Mouse (Mus musculus) left cerebral cortex, postnatal 4 days (tissue): ENCODE measurements around the gene Prkn. TPM values are rescaled to one million over a fixed set of nuclear protein-coding genes. Genes with fewer than 3 reads are reported as not detected.

Source experiments
- DNase-seq: peaks from one replicate; pipeline ENCODE4 v3.0.0-alpha.2; 2022
- intact Hi-C: fragments of 180-260 bp; cut with DNase I; formaldehyde crosslinking; loops from one replicate; pipeline ENCODE4 v1.15.1; 2025
- total RNA-seq, 2 experiments: library from RNA; stranded (reverse); gene quantifications; 2 replicates each; pipeline ENCODE4 v1.2.3; 2021

Gene Prkn
- total RNA-seq, result 10 to 100 TPM; 12.8 to 16.2 TPM

DNA sequence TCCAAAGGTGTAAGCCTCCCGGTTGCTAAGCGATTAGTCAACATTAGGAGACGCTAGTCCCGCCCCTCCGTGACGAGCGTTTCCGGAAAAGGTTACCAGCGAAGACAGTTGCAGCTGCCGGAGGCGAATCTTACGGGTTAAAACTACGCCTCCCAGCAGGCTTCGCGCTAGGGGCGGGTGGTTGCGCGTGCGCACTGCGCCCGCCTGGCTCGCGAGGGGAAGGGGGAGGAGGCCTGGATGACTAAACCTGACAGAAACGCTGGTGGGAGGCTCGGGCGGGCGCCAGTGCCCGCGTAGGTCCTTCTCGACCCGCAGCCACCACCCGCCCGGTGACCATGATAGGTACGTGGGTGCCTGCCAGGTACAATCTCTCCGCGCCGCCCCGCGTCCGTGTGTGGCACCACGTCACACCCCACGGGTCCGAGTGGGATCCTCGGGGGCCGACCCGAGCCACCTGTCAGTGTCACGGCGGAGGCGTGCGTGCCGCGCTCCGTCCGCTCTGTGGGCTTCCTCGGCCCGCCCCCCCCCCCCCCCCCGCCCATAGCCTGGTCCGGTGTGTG lies at the start of gene Prkn, which contains the start of gene Pacrg:
TSS of gene Prkn (plus strand) at position 237 of the 560 bp plus-strand sequence.
TSS of gene Pacrg (minus strand) at position 164 of the 560 bp plus-strand sequence.
- peak; percentile 98 for DNase-seq
- intact Hi-C loops, result loop anchor here (5.0 to 10.0 kb wide), 2 partner anchors 185 to 767 kb away; no protein-coding TSS in a partner anchor

DNA sequence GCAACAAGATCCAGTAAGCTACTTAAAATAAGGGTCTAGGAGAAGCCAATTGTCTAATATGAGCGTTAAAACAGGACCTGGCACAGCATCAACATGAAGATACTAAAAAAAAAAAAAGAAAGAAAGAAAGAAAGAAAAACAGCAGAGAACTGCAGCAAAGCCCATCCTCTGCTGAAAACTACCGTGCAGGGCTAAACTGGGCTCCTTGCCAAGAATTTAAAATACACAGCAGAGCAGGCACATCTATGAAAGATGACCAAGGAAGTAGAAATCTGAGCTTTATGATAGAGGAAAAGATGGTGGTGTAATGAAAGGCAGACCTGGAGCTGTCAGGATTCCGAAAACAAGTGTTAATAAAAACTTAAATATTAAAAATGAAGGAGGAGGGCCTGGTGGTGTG lies 48.5 kb upstream of the Prkn start:
- intact Hi-C loops, result no loop called here
- no peak for DNase-seq

- intact Hi-C loops, result no loop called here
- DNase-seq, result peak; percentile 46
Measured at GRCm38 (mm10) chr17:10806692-10807091, 33.5 kb upstream of the Prkn start.

- intact Hi-C loops, result no loop called here
- DNase-seq, result peak; percentile 78
Measured at GRCm38 (mm10) chr17:10807261-10807998, 32.8 kb upstream of the Prkn start.

DNA sequence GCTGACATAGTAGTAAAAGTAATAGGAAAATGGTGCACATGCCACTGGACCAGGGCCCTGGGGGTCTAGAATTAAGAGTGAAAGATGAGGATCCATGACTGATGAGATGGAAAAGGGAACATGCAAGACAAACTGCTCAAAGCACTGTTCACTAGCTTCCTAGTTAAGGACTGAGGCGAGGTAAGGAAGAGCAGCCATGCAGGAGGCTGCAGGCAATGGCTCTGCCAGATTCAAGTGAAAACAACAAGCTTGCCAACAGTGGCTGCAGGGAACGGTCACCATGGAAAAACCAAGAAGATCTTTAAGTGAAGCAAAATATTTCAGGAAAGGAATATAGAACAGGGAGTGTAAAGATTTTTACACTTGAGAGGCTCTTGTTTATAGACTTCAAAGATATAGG lies 31.6 kb upstream of the Prkn start:
- peak; percentile 5 for DNase-seq
- intact Hi-C loops, result no loop called here

GRCm38 (mm10) chr17:10818971-10819370 lies 21.2 kb upstream of the Prkn start:
- no peak for DNase-seq
- intact Hi-C loops, result no loop called here

DNA sequence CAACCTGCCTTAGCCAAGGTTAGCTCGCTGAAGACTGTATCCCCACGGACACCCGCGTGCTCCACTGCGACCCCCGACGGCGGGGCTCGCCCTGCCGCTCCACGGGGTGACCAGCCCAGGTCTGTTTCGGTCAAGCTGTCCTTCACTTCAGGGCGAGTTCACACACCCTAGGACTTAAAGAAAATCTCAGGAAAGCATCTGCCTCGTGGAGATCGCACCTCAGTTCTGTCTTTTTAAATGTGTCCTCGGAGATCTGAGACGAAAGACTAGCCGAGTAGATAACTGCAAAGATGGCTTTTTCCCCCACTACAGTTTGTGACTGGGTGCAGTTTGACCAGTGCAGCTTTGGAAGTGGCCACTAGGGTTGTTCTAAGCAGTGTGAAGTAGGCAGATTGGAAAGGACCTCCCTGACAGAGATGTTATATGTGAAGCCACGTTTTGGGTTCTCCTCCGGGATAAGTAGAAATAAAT lies 582 bp downstream of the Prkn start:
- intact Hi-C loops, result loop anchor here (5.0 to 10.0 kb wide), 2 partner anchors 184 to 767 kb away; no protein-coding TSS in a partner anchor
- peak; percentile 53 for DNase-seq

- intact Hi-C loops, result no loop called here
Measured at GRCm38 (mm10) chr17:10854207-10854606, 14.0 kb downstream of the Prkn start.

DNA sequence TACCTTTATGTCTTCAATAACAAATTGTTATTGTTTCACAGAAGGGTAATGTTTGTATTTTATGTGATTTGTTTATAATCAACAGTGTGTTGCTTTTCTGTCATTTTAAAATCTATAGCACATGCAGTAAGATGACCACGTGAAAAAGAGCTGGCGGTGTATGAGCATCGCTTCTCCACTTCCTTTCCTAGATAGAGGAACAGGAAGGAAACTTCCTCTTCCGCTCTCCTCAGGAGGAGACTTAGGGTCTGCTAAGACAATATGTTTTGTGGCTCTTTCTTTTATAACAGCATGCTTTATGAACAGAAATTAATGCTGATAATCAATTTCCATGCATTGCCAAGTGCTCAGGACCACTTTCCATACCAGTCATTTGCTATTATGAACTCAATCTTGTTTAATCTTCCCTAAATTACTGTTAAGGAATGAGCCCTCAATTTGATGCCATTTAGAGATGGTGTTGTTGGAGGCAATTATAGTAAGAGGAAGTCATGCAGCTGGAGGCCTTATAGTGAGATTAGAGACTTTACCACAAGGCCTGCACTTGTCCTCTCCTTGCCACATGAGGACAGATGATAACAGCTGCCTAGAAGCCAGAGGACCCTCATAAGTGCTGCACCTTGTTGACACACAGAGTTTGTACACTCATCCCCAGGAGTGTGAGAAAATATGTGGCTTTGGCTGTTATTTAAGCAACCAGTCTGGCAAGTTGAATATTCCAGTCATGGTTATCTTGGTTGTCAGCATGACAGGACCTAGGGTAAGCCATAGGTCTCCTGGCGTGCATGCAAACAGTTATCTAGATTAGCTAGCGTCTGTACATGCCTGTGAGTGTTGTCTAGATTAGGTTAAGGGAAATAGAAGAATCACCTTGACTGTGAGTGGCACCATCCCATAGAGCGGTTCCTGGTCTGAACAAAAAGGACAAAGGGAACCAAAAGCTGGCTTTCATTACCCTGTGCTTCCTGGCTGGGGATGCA lies 34.3 kb downstream of the Prkn start:
- intact Hi-C loops, result no loop called here
- DNase-seq, result no peak

More at GRCm38 (mm10) chr17:10854207-10854606, 14.0 kb downstream of the Prkn start:
- DNase-seq, result peak; percentile 31

DNA sequence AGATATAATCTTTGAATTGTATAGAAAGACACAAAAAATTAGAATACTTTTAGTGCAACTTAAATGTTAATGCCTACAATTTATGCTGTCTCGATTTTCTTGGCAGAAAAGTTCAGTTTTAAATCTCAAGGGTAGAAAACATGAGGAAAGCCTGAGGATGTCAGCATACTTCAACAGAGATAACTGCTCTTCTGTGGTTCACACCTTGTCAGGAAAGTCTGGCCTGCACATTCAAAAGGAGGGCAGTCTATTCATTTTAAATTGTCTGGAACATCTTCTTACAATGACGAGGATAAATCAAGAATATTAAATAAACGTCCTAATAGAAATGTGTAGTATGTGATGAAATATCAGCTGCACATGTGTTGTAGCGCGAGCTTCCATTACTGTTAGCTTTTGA lies 38.8 kb downstream of the Prkn start:
- no peak for DNase-seq
- intact Hi-C loops, result no loop called here

DNA sequence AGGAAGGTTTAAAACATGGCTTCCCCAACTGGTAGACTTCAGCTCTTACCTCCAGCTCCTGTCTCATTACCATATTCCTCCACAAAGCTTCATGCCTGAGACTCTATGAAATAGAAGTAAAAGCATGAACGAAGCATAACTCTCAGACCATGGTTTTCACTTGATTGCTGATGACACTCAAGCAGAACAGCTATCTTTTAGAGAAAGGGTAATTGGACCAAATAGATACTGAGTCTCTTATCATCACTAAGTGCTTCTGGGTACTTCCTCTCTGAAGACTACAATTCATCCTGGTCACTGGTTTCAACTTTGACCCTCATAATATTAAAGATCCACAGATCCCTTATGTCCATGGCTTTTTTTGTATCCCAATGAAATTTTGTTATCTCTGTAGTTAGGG lies 42.1 kb downstream of the Prkn start:
- no peak for DNase-seq
- intact Hi-C loops, result no loop called here

- DNase-seq, result no peak
- intact Hi-C loops, result no loop called here
Measured at GRCm38 (mm10) chr17:10887924-10888323, 47.7 kb downstream of the Prkn start.

GRCm38 (mm10) chr17:10901686-10902228 lies 61.6 kb downstream of the Prkn start:
- no peak for DNase-seq
- intact Hi-C loops, result no loop called here

- DNase-seq, result no peak
- intact Hi-C loops, result no loop called here
Measured at GRCm38 (mm10) chr17:10936698-10937097, 96.5 kb downstream of the Prkn start.

GRCm38 (mm10) chr17:10937844-10938243 lies 97.7 kb downstream of the Prkn start:
- no peak for DNase-seq
- intact Hi-C loops, result no loop called here

- intact Hi-C loops, result no loop called here
Measured at GRCm38 (mm10) chr17:10938755-10939154, 98.6 kb downstream of the Prkn start.

DNA sequence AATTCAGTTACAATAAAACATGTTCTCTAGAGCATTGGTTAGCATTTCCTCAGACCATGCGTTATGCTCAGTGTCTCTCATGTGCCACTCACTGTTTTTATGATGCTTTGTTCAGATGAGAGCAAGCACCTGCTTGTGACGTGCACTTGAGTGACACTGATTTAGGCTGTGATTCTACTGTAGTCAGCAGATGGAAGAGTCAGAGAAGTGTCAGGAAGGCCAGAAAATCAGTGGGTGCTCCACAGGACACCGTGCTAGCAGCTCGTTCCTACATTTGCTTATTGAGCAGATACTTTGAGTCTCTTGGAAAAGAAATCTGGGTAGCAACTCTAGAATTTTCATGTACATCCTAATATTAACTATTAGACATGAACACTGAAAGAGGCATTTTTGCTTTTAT lies 106.4 kb downstream of the Prkn start:
- intact Hi-C loops, result no loop called here
- peak; percentile 13 for DNase-seq

More at GRCm38 (mm10) chr17:10938755-10939154, 98.6 kb downstream of the Prkn start:
- no peak for DNase-seq

GRCm38 (mm10) chr17:10947614-10948013 lies 107.4 kb downstream of the Prkn start:
- DNase-seq, result no peak
- intact Hi-C loops, result no loop called here

DNA sequence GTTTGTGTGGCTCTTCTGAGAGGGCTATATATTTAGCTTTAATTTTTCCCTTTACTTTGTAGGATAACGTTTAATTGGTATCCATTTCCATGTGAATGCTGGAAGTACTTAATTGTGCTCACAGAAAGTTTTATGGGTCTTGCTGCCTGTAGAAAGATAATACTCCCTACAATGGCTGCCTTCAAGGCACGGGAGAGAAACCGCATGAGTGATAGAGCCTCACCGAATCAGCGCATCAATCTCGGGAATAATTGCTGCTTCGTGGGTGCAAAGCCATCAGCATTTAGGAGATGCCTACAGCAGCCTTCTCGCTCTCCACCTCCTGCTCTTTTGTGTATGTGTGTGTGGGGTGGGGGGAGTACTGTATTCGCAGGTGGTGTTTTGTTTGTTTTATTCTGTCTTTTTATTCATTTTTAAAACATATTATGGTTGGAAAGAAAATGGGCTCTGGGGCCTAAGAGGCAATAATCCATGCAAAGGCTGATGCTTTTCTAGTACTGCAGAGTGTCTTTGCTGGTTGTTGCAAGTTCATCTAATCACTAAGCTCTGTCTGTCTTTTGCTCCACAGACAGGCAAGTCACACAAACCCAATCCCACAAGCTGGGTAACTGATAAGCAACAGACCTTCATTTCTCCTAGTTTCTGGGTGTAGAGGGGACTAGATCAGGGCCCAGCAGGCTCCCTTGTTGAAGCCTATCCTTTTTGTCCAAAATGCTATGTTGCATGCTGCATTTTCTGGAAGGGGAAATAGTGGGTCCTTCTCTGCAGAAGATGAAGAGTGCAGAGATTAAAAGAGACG lies 119.1 kb downstream of the Prkn start:
- DNase-seq, result no peak
- intact Hi-C loops, result no loop called here

DNA sequence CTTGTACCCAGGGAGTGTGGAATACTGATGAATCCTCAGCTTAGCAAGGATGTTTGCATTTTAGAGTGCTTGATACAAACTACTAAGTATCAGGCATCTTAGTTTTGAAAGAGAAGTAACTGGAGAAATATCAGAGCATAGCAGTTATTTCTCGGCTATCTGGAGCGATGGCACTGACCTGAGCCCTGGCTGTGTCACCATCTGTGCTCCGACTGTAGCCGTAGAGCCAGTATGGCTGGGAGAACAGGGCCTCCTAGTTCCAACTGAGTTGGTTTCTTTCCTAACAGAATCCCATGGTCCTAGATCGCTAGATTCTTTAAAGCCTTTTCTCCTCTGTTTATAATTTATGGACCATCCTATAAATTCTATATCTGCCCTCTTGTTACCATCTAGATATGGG lies 122.0 kb downstream of the Prkn start:
- DNase-seq, result peak; percentile 35
- intact Hi-C loops, result no loop called here
